ENCODE assay signal across 8 mouse cellular contexts in genomic region chr8:71591471-71592373, GRCm38 (mm10). TPM values are rescaled to one million over a fixed set of nuclear protein-coding genes. Genes with fewer than 3 reads are reported as not detected.
DNase-seq lines count a peak whose midpoint lies in the region; ATAC-seq and TF ChIP-seq lines count a peak whose summit lies in the region.

TSS of gene Pgls (plus strand) at chr8:71592176.

- H3K9me3 ChIP-seq in forebrain, embryonic 11.5 days (ENCODE audit: control insufficient read depth, low read length) = no peaks in the 10 kb centered on the region
- no peaks in the 10 kb centered on the region for H3K9me3 ChIP-seq in heart, embryonic 16.5 days (replicated peaks; ENCODE audit: control insufficient read depth, low read length)
- H3K9me3 ChIP-seq in liver, embryonic 16.5 days (replicated peaks; ENCODE audit: control insufficient read depth, low read length) = no peaks in the 10 kb centered on the region
- H3K9me3 ChIP-seq in neural tube, embryonic 13.5 days = no peaks in the 10 kb centered on the region

- TF ChIP-seq CTCF in testis, adult 2 months (IDR thresholded peaks at IDR 0.05; ENCODE audit: control insufficient read depth, insufficient read depth, insufficient replicate concordance, low read depth, low read length) = no peak

- peak within 1 kb of the TSS; percentile 95 for H3K27ac ChIP-seq in forebrain, embryonic 11.5 days (ENCODE audit: low read depth, low read length)
- peak within 1 kb of the TSS; percentile 100 for H3K27ac ChIP-seq in heart, embryonic 16.5 days (ENCODE audit: low read length)
- peak within 1 kb of the TSS; percentile 94 for H3K27ac ChIP-seq in liver, embryonic 16.5 days (ENCODE audit: low read length)
- peak within 1 kb of the TSS; percentile 98 for H3K27ac ChIP-seq in neural tube, embryonic 13.5 days (replicated peaks)
- H3K27ac ChIP-seq in testis, adult 2 months (ENCODE audit: control insufficient read depth, insufficient read depth, low read depth, low read length) = peak within 1 kb of the TSS; percentile 76

- peaks cover 9% of the 10 kb centered on the region for H3K4me1 ChIP-seq in forebrain, embryonic 11.5 days (replicated peaks; ENCODE audit: control insufficient read depth, insufficient read depth, low read length)
- peaks cover 22% of the 10 kb centered on the region for H3K4me1 ChIP-seq in heart, embryonic 16.5 days (ENCODE audit: control insufficient read depth, insufficient read depth, low read length)
- H3K4me1 ChIP-seq in liver, embryonic 16.5 days (ENCODE audit: control insufficient read depth, low read depth, low read length) = peaks cover 22% of the 10 kb centered on the region
- H3K4me1 ChIP-seq in neural tube, embryonic 13.5 days (replicated peaks) = peaks cover 41% of the 10 kb centered on the region
- H3K4me1 ChIP-seq in testis, adult 2 months (ENCODE audit: control insufficient read depth, insufficient read depth, low read length) = peaks cover 13% of the 10 kb centered on the region

- H3K9ac ChIP-seq in forebrain, embryonic 11.5 days (ENCODE audit: low read length) = peak within 1 kb of the TSS; percentile 96
- H3K9ac ChIP-seq in heart, embryonic 16.5 days (ENCODE audit: low read length) = peak within 1 kb of the TSS; percentile 98
- H3K9ac ChIP-seq in liver, embryonic 16.5 days (ENCODE audit: low read depth, low read length) = peak within 1 kb of the TSS; percentile 72
- H3K9ac ChIP-seq in neural tube, embryonic 13.5 days = peak within 1 kb of the TSS; percentile 92

- peak; percentile 86 for TF ChIP-seq POLR2A in testis, adult 2 months (IDR thresholded peaks at IDR 0.05; ENCODE audit: control insufficient read depth, low read depth, low read length)

- H3K4me3 ChIP-seq in forebrain, embryonic 11.5 days (ENCODE audit: low read depth, low read length) = peak within 1 kb of the TSS; percentile 90
- peak within 1 kb of the TSS; percentile 87 for H3K4me3 ChIP-seq in heart, embryonic 16.5 days (ENCODE audit: low read length)
- peak within 1 kb of the TSS; percentile 73 for H3K4me3 ChIP-seq in liver, embryonic 16.5 days (ENCODE audit: low read depth, low read length)
- peak within 1 kb of the TSS; percentile 68 for H3K4me3 ChIP-seq in neural tube, embryonic 13.5 days
- peak within 1 kb of the TSS; percentile 83 for H3K4me3 ChIP-seq in testis, adult 2 months (ENCODE audit: control insufficient read depth, low read depth, low read length)

- H3K27me3 ChIP-seq in forebrain, embryonic 11.5 days (ENCODE audit: control insufficient read depth, insufficient read depth, low read length) = no peaks in the 10 kb centered on the region; the same call in 1 of the 2 replicates
- H3K27me3 ChIP-seq in heart, embryonic 16.5 days (ENCODE audit: control insufficient read depth, insufficient read depth, low read length) = no peaks in the 10 kb centered on the region
- no peaks in the 10 kb centered on the region for H3K27me3 ChIP-seq in liver, embryonic 16.5 days (ENCODE audit: control insufficient read depth, insufficient read depth, low read depth, low read length)
- H3K27me3 ChIP-seq in neural tube, embryonic 13.5 days = no peaks in the 10 kb centered on the region
- H3K27me3 ChIP-seq in testis, adult 2 months (ENCODE audit: control insufficient read depth, insufficient read depth, low read length) = no peaks in the 10 kb centered on the region

- H3K36me3 ChIP-seq in forebrain, embryonic 11.5 days (ENCODE audit: control insufficient read depth, insufficient read depth, low read length) = no peaks in the 10 kb centered on the region
- H3K36me3 ChIP-seq in heart, embryonic 16.5 days (ENCODE audit: control insufficient read depth, insufficient read depth) = no peaks in the 10 kb centered on the region
- H3K36me3 ChIP-seq in liver, embryonic 16.5 days (ENCODE audit: control insufficient read depth, insufficient read depth) = no peaks in the 10 kb centered on the region
- peaks cover 13% of the 10 kb centered on the region for H3K36me3 ChIP-seq in neural tube, embryonic 13.5 days
- H3K36me3 ChIP-seq in testis, adult 2 months (ENCODE audit: control insufficient read depth, insufficient read depth, low read length) = no peaks in the 10 kb centered on the region

- peak; percentile 90 for ATAC-seq in forebrain, embryonic 11.5 days (replicated peaks; ENCODE audit: low FRiP score)
- ATAC-seq in heart, embryonic 16.5 days (replicated peaks; ENCODE audit: extremely low read depth, insufficient read depth, low FRiP score) = peak; percentile 88
- peak; percentile 85 for ATAC-seq in liver, embryonic 16.5 days (ENCODE audit: low read depth)
- peak; percentile 89 for ATAC-seq in neural tube, embryonic 13.5 days (ENCODE audit: low read depth)

- DNase-seq in CD8-positive naive resting alpha-beta T cell, adult 2 months (ENCODE audit: low read depth in 2 of 2, low spot score in 2 of 2) = peak; percentile 60 to 75
- peak; percentile 93 for DNase-seq in c-Kit-positive CD71-negative TER-119-negative erythroid progenitor cells, embryonic 14.5 days (ENCODE audit: low read depth)
- DNase-seq in forebrain, embryonic 11.5 days (ENCODE audit: low spot score) = peak; percentile 97
- DNase-seq in kidney, postnatal 4 days = peak; percentile 96 to 98

- WGBS in forebrain, embryonic 11.5 days = under 1% methylated on average over 71 of the region's 71 CpGs
- WGBS in heart, embryonic 16.5 days = under 1% methylated on average over 71 of the region's 71 CpGs
- WGBS in liver, embryonic 16.5 days (ENCODE audit: insufficient replicate concordance) = under 1% methylated on average over 69 of the region's 71 CpGs
- WGBS in neural tube, embryonic 13.5 days = under 1% methylated on average over 71 of the region's 71 CpGs

- H3K4me2 ChIP-seq in forebrain, embryonic 11.5 days (ENCODE audit: low read depth, low read length, severe bottlenecking) = peak within 1 kb of the TSS; percentile 96
- peak within 1 kb of the TSS; percentile 98 for H3K4me2 ChIP-seq in heart, embryonic 16.5 days (ENCODE audit: low read depth, low read length)
- H3K4me2 ChIP-seq in liver, embryonic 16.5 days (ENCODE audit: low read depth, low read length) = peak within 1 kb of the TSS; percentile 93
- peak within 1 kb of the TSS; percentile 92 for H3K4me2 ChIP-seq in neural tube, embryonic 13.5 days

RNA-seq across cellular contexts. Expression of gene Pgls, which starts in this region (rescaled TPM):
- 218 and 238 TPM in 2 replicates for polyA plus RNA-seq in forebrain, embryonic 11.5 days (2014; fragmentation: Nextera tagmentation; extraction: Ambion mirVana)
- 188 and 205 TPM in 2 replicates for polyA plus RNA-seq in heart, embryonic 16.5 days (2015; fragmentation: Nextera tagmentation; extraction: Ambion mirVana)
- 81.3 and 93.9 TPM in 2 replicates for polyA plus RNA-seq in liver, embryonic 16.5 days (2015; fragmentation: Nextera tagmentation; extraction: Ambion mirVana)
- 191 and 213 TPM in 2 replicates for polyA plus RNA-seq in neural tube, embryonic 13.5 days (2015; fragmentation: Nextera tagmentation; extraction: Ambion mirVana)
- 88.4 and 93.6 TPM in 2 replicates for polyA plus RNA-seq in testis, adult 2 months (2012; rRNA removed)

Comparison
In these comparisons a context has a peak if more than half of its experiments do, and no peak if none do; other contexts are left out.
1. Peak in every context shown above with its lines: DNase-seq, ATAC-seq, H3K4me3 ChIP-seq and H3K27ac ChIP-seq.